Mouse (Mus musculus) retina, postnatal 1 day (tissue): Measurements from ENCODE around the gene Kel.
A peak's percentile ranks its signal among the peaks of the same experiment; 100 is the strongest.

Experiments
- DNase-seq: peaks from one replicate; pipeline ENCODE4 v3.0.0-alpha.2; 2012

Kel gene

GRCm38 (mm10) chr6:41704123-41704522, at the start of gene Kel:
Gene Kel (minus strand): TSS chr6:41704339.
- no peak for DNase-seq

GRCm38 (mm10) chr6:41744664-41745392, 40.7 kb upstream of the Kel start:
- DNase-seq = no peak

GRCm38 (mm10) chr6:41741101-41741500, 37.0 kb upstream of the Kel start:
- DNase-seq = no peak

GRCm38 (mm10) chr6:41734719-41735470, 30.8 kb upstream of the Kel start:
- DNase-seq = no peak

GRCm38 (mm10) chr6:41727989-41728609, 24.0 kb upstream of the Kel start:
- DNase-seq = no peak

- no peak for DNase-seq
Measured at GRCm38 (mm10) chr6:41721430-41721829, 17.3 kb upstream of the Kel start.

- DNase-seq = no peak
Measured at GRCm38 (mm10) chr6:41710281-41710680, 6.1 kb upstream of the Kel start.

GRCm38 (mm10) chr6:41706275-41706674, 2.1 kb upstream of the Kel start:
- DNase-seq = no peak

GRCm38 (mm10) chr6:41702928-41703327, 1.2 kb downstream of the Kel start:
- DNase-seq = no peak

GRCm38 (mm10) chr6:41701245-41701644, 2.9 kb downstream of the Kel start:
- no peak for DNase-seq

GRCm38 (mm10) chr6:41694407-41694806, 9.7 kb downstream of the Kel start:
- no peak for DNase-seq

- no peak for DNase-seq
Measured at GRCm38 (mm10) chr6:41692200-41692599, 11.9 kb downstream of the Kel start.

- no peak for DNase-seq
Measured at GRCm38 (mm10) chr6:41685596-41685995, 18.5 kb downstream of the Kel start.

GRCm38 (mm10) chr6:41684911-41685310, 19.2 kb downstream of the Kel start:
- no peak for DNase-seq

- no peak for DNase-seq
Measured at GRCm38 (mm10) chr6:41684131-41684530, 20.0 kb downstream of the Kel start, which contains the start of gene Llcfc1. Gene Llcfc1 (plus strand): TSS chr6:41684431.

GRCm38 (mm10) chr6:41681656-41682055, 22.5 kb downstream of the Kel start:
- DNase-seq = no peak

GRCm38 (mm10) chr6:41680669-41681068, 23.5 kb downstream of the Kel start, which contains the start of gene Trpv5:
Gene Trpv5 (minus strand): TSS chr6:41680769.
- DNase-seq = no peak

- no peak for DNase-seq
Measured at GRCm38 (mm10) chr6:41676530-41676929, 27.6 kb downstream of the Kel start.

- peak; percentile 14 for DNase-seq
Measured at GRCm38 (mm10) chr6:41662320-41662719, 41.8 kb downstream of the Kel start.

GRCm38 (mm10) chr6:41658487-41658886, 45.7 kb downstream of the Kel start:
- DNase-seq = no peak

- DNase-seq = no peak
Measured at GRCm38 (mm10) chr6:41654648-41655047, 49.5 kb downstream of the Kel start.

GRCm38 (mm10) chr6:41653173-41653572, 51.0 kb downstream of the Kel start:
- no peak for DNase-seq

GRCm38 (mm10) chr6:41646672-41647071, 57.5 kb downstream of the Kel start:
- DNase-seq = no peak

- DNase-seq = no peak
Measured at GRCm38 (mm10) chr6:41646220-41646619, 57.9 kb downstream of the Kel start.
